Mouse (Mus musculus) limb, embryonic 14.5 days (tissue): ENCODE results near the gene Papss1. TPM values are rescaled to one million over a fixed set of nuclear protein-coding genes. Genes with fewer than 3 reads are reported as not detected.

Experiments used
- ATAC-seq: fragments of 200-750 bp; cut with Nextera tagmentation; 2 replicates; pipeline ENCODE4 v1.8.0; 2017; ENCODE audit warnings: low read depth, moderate number of reproducible peaks, moderate TSS enrichment; ENCODE audit not compliant: low FRiP score
- DNase-seq: peaks from one replicate; pipeline ENCODE4 v3.0.0-alpha.2; 2015; ENCODE audit warnings: low spot score
- H3K27ac ChIP-seq: fragments of 300-500 bp; sonication (generic); replicated peaks from 2 replicates; pipeline ENCODE4 v1.5.1; 2014; ENCODE audit warnings: low read depth, mild to moderate bottlenecking, low read length, moderate library complexity, mixed read lengths
- H3K27me3 ChIP-seq: fragments of 300-500 bp; sonication (generic); 2 replicates; pipeline ENCODE4 v1.6.1; 2014; ENCODE audit warnings: low read length, mixed read lengths; ENCODE audit not compliant: control insufficient read depth, insufficient read depth
- H3K36me3 ChIP-seq: fragments of 300-500 bp; sonication (generic); 2 replicates; pipeline ENCODE4 v1.6.1; 2014; ENCODE audit warnings: mild to moderate bottlenecking, low read length, moderate library complexity, mixed read lengths; ENCODE audit not compliant: control insufficient read depth, insufficient read depth
- H3K4me1 ChIP-seq: fragments of 300-500 bp; sonication (generic); 2 replicates; pipeline ENCODE4 v1.6.1; 2014; ENCODE audit warnings: antibody characterized with exemption, low read length, mixed read lengths; ENCODE audit not compliant: control insufficient read depth, insufficient read depth
- H3K4me2 ChIP-seq: fragments of 300-500 bp; sonication (generic); replicated peaks from 2 replicates; pipeline ENCODE4 v1.6.1; 2014; ENCODE audit warnings: low read depth, mild to moderate bottlenecking, low read length, moderate library complexity; ENCODE audit not compliant: severe bottlenecking
- H3K4me3 ChIP-seq: fragments of 300-500 bp; sonication (generic); replicated peaks from 2 replicates; pipeline ENCODE4 v1.5.1; 2014; ENCODE audit warnings: low read length
- H3K9ac ChIP-seq: fragments of 300-500 bp; sonication (generic); 2 replicates; pipeline ENCODE4 v1.6.1; 2014; ENCODE audit warnings: mild to moderate bottlenecking, low read depth, low read length, moderate library complexity; ENCODE audit not compliant: severe bottlenecking
- H3K9me3 ChIP-seq: fragments of 300-500 bp; sonication (generic); 2 replicates; pipeline ENCODE4 v1.6.1; 2016; ENCODE audit warnings: low read length; ENCODE audit not compliant: control insufficient read depth
- POLR2A ChIP-seq: fragments of 200-500 bp; IDR thresholded peaks from 2 replicates; pipeline ENCODE4 v1.8.0; 2012; ENCODE audit warnings: inconsistent platforms, mild to moderate bottlenecking, moderate library complexity, borderline replicate concordance; ENCODE audit not compliant: insufficient read depth, insufficient read length; ENCODE audit errors: extremely low read depth
- WGBS: fragments of 180-500 bp; shearing (Covaris S2); extraction: QIAGEN DNeasy Blood & Tissue Kit; methylation state at CpG from one replicate; pipeline ENCODE4 v1.1.7; 2014; 5-methylcytosine and 5-hydroxymethylcytosine counted together
- polyA plus RNA-seq, 2 experiments: library from polyadenylated mRNA; depleted of rRNA in 1 of 2; stranded (reverse) in 1 of 2; unstranded in 1 of 2; fragments of >200 nt; fragmentation: Nextera tagmentation in 1 of 2; extraction: Ambion mirVana in 1 of 2; gene quantifications; 2 replicates each; pipeline versions ENCODE4 v1.2.1 to v1.2.3; 2012 to 2014

The Papss1 gene
- polyA plus RNA-seq, 2 experiments = 117 to 135 TPM

DNA sequence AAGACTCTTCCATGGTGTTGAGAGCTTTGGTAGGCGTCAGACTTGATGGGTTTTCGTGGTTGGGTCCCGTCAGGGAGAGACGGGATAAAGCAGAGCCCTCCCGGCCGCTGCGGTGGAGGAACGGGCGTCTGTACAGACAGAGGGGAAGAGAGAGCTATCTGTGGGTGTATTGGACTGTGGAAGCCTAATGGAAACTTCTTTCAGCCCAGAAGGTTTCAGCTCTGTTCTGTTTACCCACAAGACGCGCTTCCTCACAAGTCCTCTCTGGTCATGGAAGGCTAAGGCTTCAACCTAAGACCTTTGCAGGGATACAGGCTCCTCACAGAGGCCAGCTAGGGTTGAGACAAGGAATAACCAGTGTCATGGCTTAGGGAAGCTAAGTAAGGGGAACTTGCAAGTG is 36.2 kb downstream of the Papss1 start:
- TF ChIP-seq POLR2A = no peak
- no peaks in the 10 kb centered on the region; the same call in 1 of the 2 replicates for H3K4me1 ChIP-seq
- H3K9ac ChIP-seq = no peak overlapping the region
- no peak overlapping the region for H3K27ac ChIP-seq
- H3K9me3 ChIP-seq = no peaks in the 10 kb centered on the region
- H3K27me3 ChIP-seq = no peaks in the 10 kb centered on the region
- H3K4me3 ChIP-seq = no peak overlapping the region
- no peak for ATAC-seq
- no peak overlapping the region for H3K4me2 ChIP-seq
- WGBS = 91% methylated on average over 11 of the region's 11 CpGs
- H3K36me3 ChIP-seq = peaks cover 48% of the 10 kb centered on the region
- no peak for DNase-seq

DNA sequence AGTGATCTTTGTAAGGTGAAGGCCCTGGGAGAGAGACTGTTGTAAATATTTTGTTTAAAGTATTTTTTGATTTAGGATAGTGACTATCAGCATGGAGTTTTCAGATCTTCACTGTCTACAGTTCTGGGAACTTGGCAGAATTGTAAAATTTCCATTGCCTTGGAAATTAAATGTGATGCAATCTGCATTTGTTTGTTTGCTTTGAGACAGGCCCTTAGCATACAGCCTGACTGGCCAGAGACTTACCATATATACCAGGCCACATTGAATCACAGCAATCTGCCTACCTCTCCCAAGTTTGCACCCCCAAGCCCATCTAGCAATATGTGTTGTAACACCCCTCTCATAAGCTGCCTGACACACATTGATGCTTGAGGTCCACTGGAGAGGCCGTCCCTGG is 36.8 kb downstream of the Papss1 start:
- Histone ChIP-seq H3K27ac (no peak overlapping the region), H3K4me1 (no peaks in the 10 kb centered on the region; the same call in 1 of the 2 replicates), H3K36me3 (peaks cover 52% of the 10 kb centered on the region), H3K9ac (no peak overlapping the region), H3K9me3 (no peaks in the 10 kb centered on the region), H3K4me2 (no peak overlapping the region), H3K27me3 (no peaks in the 10 kb centered on the region), H3K4me3 (no peak overlapping the region)
- WGBS = 92% methylated on average over 1 of the region's 1 CpGs
- ATAC-seq (no peak), DNase-seq (no peak)
- no peak for TF ChIP-seq POLR2A

DNA sequence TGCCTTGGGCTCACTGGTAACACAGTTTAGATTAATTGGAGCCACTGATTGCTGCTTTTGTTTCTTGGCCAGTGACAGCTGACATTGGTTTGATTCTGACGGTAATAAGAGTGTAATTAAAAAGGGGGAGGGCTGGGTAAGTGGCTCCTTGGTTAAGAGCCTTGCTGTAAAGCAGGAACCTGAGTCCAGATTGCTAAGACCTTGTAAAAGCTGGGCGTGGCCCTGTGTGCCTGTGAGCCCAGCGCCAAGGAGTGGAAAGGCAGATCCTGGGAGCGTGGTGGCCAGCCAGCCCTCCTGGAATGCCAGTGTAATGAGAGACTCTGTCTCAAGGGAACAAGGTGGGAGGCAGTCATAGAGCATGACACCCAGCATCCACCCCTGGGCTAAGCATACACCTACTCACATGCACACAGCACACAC is 38.4 kb downstream of the Papss1 start:
- no peak overlapping the region for H3K9ac ChIP-seq
- no peak overlapping the region for H3K27ac ChIP-seq
- H3K4me2 ChIP-seq = no peak overlapping the region
- no peak overlapping the region for H3K4me3 ChIP-seq
- TF ChIP-seq POLR2A = no peak
- H3K36me3 ChIP-seq = peaks cover 63% of the 10 kb centered on the region
- no peaks in the 10 kb centered on the region for H3K4me1 ChIP-seq
- WGBS = 32% methylated on average over 4 of the region's 4 CpGs
- ATAC-seq (no peak), DNase-seq (no peak)
- no peaks in the 10 kb centered on the region for H3K27me3 ChIP-seq
- no peaks in the 10 kb centered on the region for H3K9me3 ChIP-seq

DNA sequence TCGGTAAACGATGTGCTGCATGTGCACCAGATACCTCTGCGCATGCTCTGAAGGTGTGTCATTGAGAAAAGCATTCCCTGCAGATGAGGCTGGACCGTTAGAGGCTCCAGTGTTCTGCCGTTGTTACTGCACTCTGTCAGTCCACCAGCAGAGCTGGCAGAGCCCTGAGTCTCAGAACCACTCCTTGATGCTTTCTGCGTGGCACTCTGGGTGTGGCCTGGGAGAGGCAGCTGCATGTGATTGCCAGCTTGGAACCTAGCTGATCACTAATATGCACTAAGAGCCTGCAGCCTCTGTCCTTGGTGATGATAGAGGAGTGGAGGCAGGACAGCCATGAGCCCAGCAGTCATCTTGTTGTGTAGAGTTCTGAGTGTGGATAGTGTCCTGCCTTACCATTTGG is 43.5 kb downstream of the Papss1 start:
- H3K9ac ChIP-seq = no peak overlapping the region
- WGBS = 84% methylated on average over 6 of the region's 6 CpGs
- no peaks in the 10 kb centered on the region for H3K27me3 ChIP-seq
- H3K4me1 ChIP-seq = no peaks in the 10 kb centered on the region
- peaks cover 76% of the 10 kb centered on the region for H3K36me3 ChIP-seq
- no peaks in the 10 kb centered on the region for H3K9me3 ChIP-seq
- H3K4me3 ChIP-seq = no peak overlapping the region
- no peak overlapping the region for H3K4me2 ChIP-seq
- TF ChIP-seq POLR2A = no peak
- no peak for ATAC-seq
- no peak overlapping the region for H3K27ac ChIP-seq
- DNase-seq = no peak

DNA sequence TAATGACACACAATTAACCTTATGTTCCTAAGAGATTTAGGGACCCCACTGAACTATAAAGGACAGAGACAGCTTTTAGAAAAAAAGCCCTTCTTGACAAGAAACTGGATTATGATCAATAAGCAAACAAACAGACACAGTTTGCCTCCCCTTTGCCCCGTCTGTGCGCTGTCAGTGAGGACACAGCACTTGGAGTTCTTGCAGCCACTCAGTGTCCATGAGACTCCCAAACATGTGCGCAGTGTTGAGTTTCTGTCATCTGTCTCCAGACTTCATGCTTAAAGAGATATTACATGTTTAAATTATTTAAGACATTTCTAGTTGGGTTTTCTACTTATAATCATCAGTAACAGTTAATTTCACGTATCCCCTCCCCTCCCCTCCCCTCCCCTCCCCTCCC is 45.1 kb downstream of the Papss1 start:
- Histone ChIP-seq H3K4me2 (no peak overlapping the region), H3K4me3 (no peak overlapping the region), H3K27ac (no peak overlapping the region), H3K4me1 (0 out of 2 replicates have a peak, but pooled peaks cover 5% of the 10 kb centered on the region), H3K9me3 (no peaks in the 10 kb centered on the region), H3K27me3 (no peaks in the 10 kb centered on the region), H3K36me3 (peaks cover 87% of the 10 kb centered on the region), H3K9ac (no peak overlapping the region)
- DNase-seq (no peak), ATAC-seq (no peak)
- TF ChIP-seq POLR2A = no peak
- WGBS = 83% methylated on average over 4 of the region's 4 CpGs

DNA sequence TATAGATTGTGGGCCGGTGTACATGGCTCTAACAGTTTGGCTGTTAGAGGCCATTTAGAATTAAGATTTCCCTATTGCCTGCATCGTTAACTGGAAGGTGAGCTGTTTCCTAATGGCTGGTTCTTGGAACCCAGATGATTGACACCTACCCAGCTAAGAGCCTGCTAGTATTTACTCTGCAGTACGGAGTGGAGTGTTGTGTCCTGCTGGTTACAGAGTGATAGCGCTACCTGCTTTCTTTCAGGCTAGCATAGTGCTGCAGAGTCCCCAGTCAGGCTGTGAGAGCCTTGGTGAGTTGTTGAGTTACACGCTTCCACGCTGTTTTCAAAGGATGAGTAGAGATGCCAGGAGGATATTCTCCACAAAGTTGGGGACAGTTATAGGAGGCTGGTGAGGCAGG is 46.0 kb downstream of the Papss1 start:
- ATAC-seq = no peak
- H3K36me3 ChIP-seq = peaks cover 89% of the 10 kb centered on the region
- 71% methylated on average over 6 of the region's 6 CpGs for WGBS

More for the DNA sequence above, 46.0 kb downstream of the Papss1 start:
- H3K4me1 ChIP-seq = 0 out of 2 replicates have a peak, but pooled peaks cover 5% of the 10 kb centered on the region
- H3K4me3 ChIP-seq = no peak overlapping the region
- no peaks in the 10 kb centered on the region for H3K9me3 ChIP-seq
- H3K27ac ChIP-seq = no peak overlapping the region
- no peak for TF ChIP-seq POLR2A
- DNase-seq = no peak
- no peak overlapping the region for H3K4me2 ChIP-seq
- no peak overlapping the region for H3K9ac ChIP-seq
- no peaks in the 10 kb centered on the region for H3K27me3 ChIP-seq
